Mouse (Mus musculus): ENCODE results near the gene Serpine3. TPM values are rescaled to one million over a fixed set of nuclear protein-coding genes. Genes with fewer than 3 reads are reported as not detected.

Gene Serpine3
- polyA plus RNA-seq, 1 experiment: not detected

GRCm38 (mm10) chr14:62648405-62648804, 15.1 kb upstream of the Serpine3 start:
- TF ChIP-seq POLR2A (IDR thresholded peaks at IDR 0.05; ENCODE audit: borderline replicate concordance, control insufficient read depth, low read depth, low read length): no peak
- no peak for TF ChIP-seq CTCF (IDR thresholded peaks at IDR 0.05; ENCODE audit: control insufficient read depth, insufficient read depth, low read length)
- Histone ChIP-seq H3K27ac (ENCODE audit: control insufficient read depth, insufficient read depth, low read depth, low read length, poor library complexity) (no peak overlapping the region), H3K4me1 (ENCODE audit: control insufficient read depth, insufficient read depth, low read length) (no peaks in the 10 kb centered on the region), H3K4me3 (replicated peaks; ENCODE audit: control insufficient read depth, low read depth, low read length) (no peak overlapping the region)
- 79% methylated on average over 6 of the region's 6 CpGs for WGBS

GRCm38 (mm10) chr14:62650376-62650775, 13.1 kb upstream of the Serpine3 start:
- WGBS: 65% methylated on average over 3 of the region's 3 CpGs

GRCm38 (mm10) chr14:62651771-62652170, 11.7 kb upstream of the Serpine3 start:
- Histone ChIP-seq H3K4me1 (ENCODE audit: control insufficient read depth, insufficient read depth, low read length) (no peaks in the 10 kb centered on the region), H3K4me3 (replicated peaks; ENCODE audit: control insufficient read depth, low read depth, low read length) (no peak overlapping the region), H3K27ac (ENCODE audit: control insufficient read depth, insufficient read depth, low read depth, low read length, poor library complexity) (no peak overlapping the region)
- 79% methylated on average over 3 of the region's 3 CpGs for WGBS
- no peak for TF ChIP-seq POLR2A (IDR thresholded peaks at IDR 0.05; ENCODE audit: borderline replicate concordance, control insufficient read depth, low read depth, low read length)

More at GRCm38 (mm10) chr14:62650376-62650775, 13.1 kb upstream of the Serpine3 start:
- Histone ChIP-seq H3K4me1 (ENCODE audit: control insufficient read depth, insufficient read depth, low read length) (no peaks in the 10 kb centered on the region), H3K27ac (ENCODE audit: control insufficient read depth, insufficient read depth, low read depth, low read length, poor library complexity) (no peak overlapping the region), H3K4me3 (replicated peaks; ENCODE audit: control insufficient read depth, low read depth, low read length) (no peak overlapping the region)
- TF ChIP-seq CTCF (IDR thresholded peaks at IDR 0.05; ENCODE audit: control insufficient read depth, insufficient read depth, low read length) (no peak), POLR2A (IDR thresholded peaks at IDR 0.05; ENCODE audit: borderline replicate concordance, control insufficient read depth, low read depth, low read length) (no peak)

- WGBS: 73% methylated on average over 7 of the region's 7 CpGs
- Histone ChIP-seq H3K4me3 (replicated peaks; ENCODE audit: control insufficient read depth, low read depth, low read length) (no peak overlapping the region), H3K27ac (ENCODE audit: control insufficient read depth, insufficient read depth, low read depth, low read length, poor library complexity) (no peak overlapping the region), H3K4me1 (ENCODE audit: control insufficient read depth, insufficient read depth, low read length) (no peaks in the 10 kb centered on the region)
- no peak for TF ChIP-seq POLR2A (IDR thresholded peaks at IDR 0.05; ENCODE audit: borderline replicate concordance, control insufficient read depth, low read depth, low read length)
- TF ChIP-seq CTCF (IDR thresholded peaks at IDR 0.05; ENCODE audit: control insufficient read depth, insufficient read depth, low read length): no peak
Observed at GRCm38 (mm10) chr14:62655996-62656395, 7.5 kb upstream of the Serpine3 start.

GRCm38 (mm10) chr14:62657469-62657868, 6.0 kb upstream of the Serpine3 start:
- Histone ChIP-seq H3K4me1 (ENCODE audit: control insufficient read depth, insufficient read depth, low read length) (no peaks in the 10 kb centered on the region), H3K4me3 (replicated peaks; ENCODE audit: control insufficient read depth, low read depth, low read length) (no peak overlapping the region), H3K27ac (ENCODE audit: control insufficient read depth, insufficient read depth, low read depth, low read length, poor library complexity) (no peak overlapping the region)
- 36% methylated on average over 3 of the region's 3 CpGs for WGBS
- TF ChIP-seq POLR2A (IDR thresholded peaks at IDR 0.05; ENCODE audit: borderline replicate concordance, control insufficient read depth, low read depth, low read length) (no peak), CTCF (IDR thresholded peaks at IDR 0.05; ENCODE audit: control insufficient read depth, insufficient read depth, low read length) (no peak)

GRCm38 (mm10) chr14:62662381-62662780, 1.1 kb upstream of the Serpine3 start:
- WGBS: 69% methylated on average over 6 of the region's 6 CpGs
- Histone ChIP-seq H3K4me1 (ENCODE audit: control insufficient read depth, insufficient read depth, low read length) (no peaks in the 10 kb centered on the region), H3K4me3 (replicated peaks; ENCODE audit: control insufficient read depth, low read depth, low read length) (no peak overlapping the region), H3K27ac (ENCODE audit: control insufficient read depth, insufficient read depth, low read depth, low read length, poor library complexity) (no peak overlapping the region)
- TF ChIP-seq CTCF (IDR thresholded peaks at IDR 0.05; ENCODE audit: control insufficient read depth, insufficient read depth, low read length): no peak
- no peak for TF ChIP-seq POLR2A (IDR thresholded peaks at IDR 0.05; ENCODE audit: borderline replicate concordance, control insufficient read depth, low read depth, low read length)

- TF ChIP-seq CTCF (IDR thresholded peaks at IDR 0.05; ENCODE audit: control insufficient read depth, insufficient read depth, low read length): no peak
- TF ChIP-seq POLR2A (IDR thresholded peaks at IDR 0.05; ENCODE audit: borderline replicate concordance, control insufficient read depth, low read depth, low read length): no peak
Observed at GRCm38 (mm10) chr14:62664976-62665673, 1.7 kb downstream of the Serpine3 start.

GRCm38 (mm10) chr14:62673646-62674045, 10.2 kb downstream of the Serpine3 start:
- TF ChIP-seq CTCF (IDR thresholded peaks at IDR 0.05; ENCODE audit: control insufficient read depth, insufficient read depth, low read length) (no peak), POLR2A (IDR thresholded peaks at IDR 0.05; ENCODE audit: borderline replicate concordance, control insufficient read depth, low read depth, low read length) (no peak)
- H3K4me1 ChIP-seq (ENCODE audit: control insufficient read depth, insufficient read depth, low read length): no peaks in the 10 kb centered on the region
- no peak overlapping the region for H3K4me3 ChIP-seq (replicated peaks; ENCODE audit: control insufficient read depth, low read depth, low read length)
- WGBS: 75% methylated on average over 3 of the region's 3 CpGs
- H3K27ac ChIP-seq (ENCODE audit: control insufficient read depth, insufficient read depth, low read depth, low read length, poor library complexity): no peak overlapping the region

More at GRCm38 (mm10) chr14:62664976-62665673, 1.7 kb downstream of the Serpine3 start:
- Histone ChIP-seq H3K4me3 (replicated peaks; ENCODE audit: control insufficient read depth, low read depth, low read length) (no peak overlapping the region), H3K4me1 (ENCODE audit: control insufficient read depth, insufficient read depth, low read length) (no peaks in the 10 kb centered on the region), H3K27ac (ENCODE audit: control insufficient read depth, insufficient read depth, low read depth, low read length, poor library complexity) (no peak overlapping the region)
- 58% methylated on average over 9 of the region's 9 CpGs for WGBS

GRCm38 (mm10) chr14:62718161-62718560, 54.7 kb downstream of the Serpine3 start:
- no peak overlapping the region for H3K27ac ChIP-seq (ENCODE audit: control insufficient read depth, insufficient read depth, low read depth, low read length, poor library complexity)
- WGBS: 91% methylated on average over 2 of the region's 2 CpGs
- H3K4me3 ChIP-seq (replicated peaks; ENCODE audit: control insufficient read depth, low read depth, low read length): no peak overlapping the region
- TF ChIP-seq POLR2A (IDR thresholded peaks at IDR 0.05; ENCODE audit: borderline replicate concordance, control insufficient read depth, low read depth, low read length): no peak
- TF ChIP-seq CTCF (IDR thresholded peaks at IDR 0.05; ENCODE audit: control insufficient read depth, insufficient read depth, low read length): no peak
- H3K4me1 ChIP-seq (ENCODE audit: control insufficient read depth, insufficient read depth, low read length): no peaks in the 10 kb centered on the region

All from bone marrow, adult 2 months (tissue).